Mouse (Mus musculus) neutrophil, adult 59 days (primary cell): Measurements from ENCODE around the gene Sfmbt2. TPM values are rescaled to one million over a fixed set of nuclear protein-coding genes. Genes with fewer than 3 reads are reported as not detected.

Source experiments
- total RNA-seq, 2 experiments: library from RNA; stranded (reverse); gene quantifications; 1 replicate in 1 of 2; 2 replicates in 1 of 2; pipeline ENCODE4 v1.2.4; 2023

Sfmbt2 gene
- 10 to 100 TPM; 12.5 to 13.3 TPM for total RNA-seq

GRCm38 (mm10) chr2:10370176-10370575, at the start of gene Sfmbt2:
Sfmbt2 (plus strand) TSS chr2:10370510.

Other genes with a start within 250 kb of the Sfmbt2 start
- not detected for gene Itih2, start 239.1 kb upstream of the Sfmbt2 start, total RNA-seq
- gene Itih5, start 216.9 kb upstream of the Sfmbt2 start, total RNA-seq, result 1 to 10 TPM; 5.7 to 8.5 TPM